In genomic region chr3:50381861-50382693, GRCm38 (mm10) we compare ENCODE assay signal across 9 mouse cellular contexts.
DNase-seq lines count a peak whose midpoint lies in the region; ATAC-seq and TF ChIP-seq lines count a peak whose summit lies in the region.
"Had no signal": no experiment of that assay in that cellular context is flagged by ENCODE, and none has a peak within 500 bp of the region (broad histone marks: within the 10 kb centered on the region; RNA-seq: fewer than 3 reads in every experiment).

No protein-coding gene starts in this region.

- WGBS in heart, embryonic 10.5 days, result 29% methylated on average over 22 of the region's 22 CpGs
- 29% methylated on average over 22 of the region's 22 CpGs for WGBS in forebrain, embryonic 11.5 days
- WGBS in intestine, postnatal 0 days, result 22% methylated on average over 22 of the region's 22 CpGs
- WGBS in stomach, embryonic 15.5 days, result 14% methylated on average over 22 of the region's 22 CpGs

- peak; percentile 43; the same call in 1 of the 2 replicates for ATAC-seq in forebrain, embryonic 11.5 days (replicated peaks; ENCODE audit: low FRiP score)
- ATAC-seq in intestine, postnatal 0 days, result 0 out of 2 replicates have a peak, but pooled peaks have one; percentile 22
- ATAC-seq in stomach, embryonic 15.5 days (ENCODE audit: insufficient read depth, low FRiP score, low read depth), result no peak; the same call in 1 of the 2 replicates

- no peak for TF ChIP-seq CTCF in intestine, postnatal 0 days (IDR thresholded peaks at IDR 0.05; ENCODE audit: low read depth)

- H3K4me2 ChIP-seq in forebrain, embryonic 11.5 days (ENCODE audit: low read depth, low read length, severe bottlenecking), result peak overlapping the region; percentile 45
- H3K4me2 ChIP-seq in intestine, postnatal 0 days (replicated peaks; ENCODE audit: low read depth), result peak overlapping the region; percentile 67
- peak overlapping the region; percentile 63 for H3K4me2 ChIP-seq in stomach, embryonic 15.5 days

- peak overlapping the region; percentile 64 for H3K27ac ChIP-seq in heart, embryonic 10.5 days
- H3K27ac ChIP-seq in forebrain, embryonic 11.5 days (ENCODE audit: low read depth, low read length), result no peak overlapping the region
- no peak overlapping the region for H3K27ac ChIP-seq in intestine, postnatal 0 days (ENCODE audit: low read depth, low read length)
- H3K27ac ChIP-seq in stomach, embryonic 15.5 days, result no peak overlapping the region

- peak overlapping the region; percentile 33; the same call in 1 of the 2 replicates for H3K9ac ChIP-seq in forebrain, embryonic 11.5 days (ENCODE audit: low read length)
- H3K9ac ChIP-seq in intestine, postnatal 0 days (ENCODE audit: low read depth, low read length), result peak overlapping the region; percentile 34; the same call in 1 of the 2 replicates
- no peak overlapping the region for H3K9ac ChIP-seq in stomach, embryonic 15.5 days

- no peaks in the 10 kb centered on the region for H3K36me3 ChIP-seq in heart, embryonic 10.5 days
- H3K36me3 ChIP-seq in forebrain, embryonic 11.5 days (ENCODE audit: control insufficient read depth, insufficient read depth, low read length), result no peaks in the 10 kb centered on the region
- no peaks in the 10 kb centered on the region for H3K36me3 ChIP-seq in intestine, postnatal 0 days (ENCODE audit: control insufficient read depth, insufficient read depth)
- H3K36me3 ChIP-seq in stomach, embryonic 15.5 days, result no peaks in the 10 kb centered on the region

- no peak for DNase-seq in heart, embryonic 10.5 days (ENCODE audit: low spot score)
- DNase-seq in heart, postnatal 4 days, result no peak
- no peak for DNase-seq in forebrain, embryonic 11.5 days (ENCODE audit: low spot score)
- DNase-seq in lung, postnatal 10 days, result peak; percentile 17
- DNase-seq in adrenal gland, postnatal 25 days, result no peak
- DNase-seq in adrenal gland, postnatal 4 days (ENCODE audit: low spot score in 2 of 2), result no peak

- 0 out of 2 replicates have a peak, but pooled peaks cover 5% of the 10 kb centered on the region for H3K4me1 ChIP-seq in heart, embryonic 10.5 days
- H3K4me1 ChIP-seq in forebrain, embryonic 11.5 days (replicated peaks; ENCODE audit: control insufficient read depth, insufficient read depth, low read length), result 0 out of 2 replicates have a peak, but pooled peaks cover 1% of the 10 kb centered on the region
- H3K4me1 ChIP-seq in intestine, postnatal 0 days (replicated peaks; ENCODE audit: control insufficient read depth, insufficient read depth, low read length), result no peaks in the 10 kb centered on the region
- 0 out of 2 replicates have a peak, but pooled peaks cover 7% of the 10 kb centered on the region for H3K4me1 ChIP-seq in stomach, embryonic 15.5 days

- H3K9me3 ChIP-seq in heart, embryonic 10.5 days, result no peaks in the 10 kb centered on the region
- no peaks in the 10 kb centered on the region for H3K9me3 ChIP-seq in forebrain, embryonic 11.5 days (ENCODE audit: control insufficient read depth, low read length)
- H3K9me3 ChIP-seq in intestine, postnatal 0 days (ENCODE audit: control insufficient read depth), result no peaks in the 10 kb centered on the region
- H3K9me3 ChIP-seq in stomach, embryonic 15.5 days, result no peaks in the 10 kb centered on the region

- peak overlapping the region; percentile 52 for H3K4me3 ChIP-seq in heart, embryonic 10.5 days
- H3K4me3 ChIP-seq in forebrain, embryonic 11.5 days (ENCODE audit: low read depth, low read length), result peak overlapping the region; percentile 20
- H3K4me3 ChIP-seq in intestine, postnatal 0 days (ENCODE audit: low read depth, low read length), result peak overlapping the region; percentile 40
- H3K4me3 ChIP-seq in stomach, embryonic 15.5 days (replicated peaks), result peak overlapping the region; percentile 47
- H3K4me3 ChIP-seq: erythroblast, embryonic 14.5 days had no signal

- no peaks in the 10 kb centered on the region for H3K27me3 ChIP-seq in heart, embryonic 10.5 days (ENCODE audit: insufficient read depth, poor library complexity, severe bottlenecking)
- H3K27me3 ChIP-seq in forebrain, embryonic 11.5 days (ENCODE audit: control insufficient read depth, insufficient read depth, low read length), result no peaks in the 10 kb centered on the region
- no peaks in the 10 kb centered on the region for H3K27me3 ChIP-seq in intestine, postnatal 0 days (replicated peaks; ENCODE audit: control insufficient read depth, insufficient read depth, low read length)
- no peaks in the 10 kb centered on the region for H3K27me3 ChIP-seq in stomach, embryonic 15.5 days (replicated peaks)
